Comparison of ENCODE assay signal across 8 mouse cellular contexts in genomic region chr1:192830444-192830843, GRCm38 (mm10). TPM values are rescaled to one million over a fixed set of nuclear protein-coding genes. Genes with fewer than 3 reads are reported as not detected.
A peak's percentile ranks its signal among the peaks of the same experiment; 100 is the strongest.
DNase-seq lines count a peak whose midpoint lies in the region; ATAC-seq and TF ChIP-seq lines count a peak whose summit lies in the region.

No protein-coding gene starts in this region.

- no peaks in the 10 kb centered on the region for H3K9me3 ChIP-seq in forebrain, embryonic 13.5 days (replicated peaks)
- no peaks in the 10 kb centered on the region for H3K9me3 ChIP-seq in kidney, embryonic 16.5 days (ENCODE audit: low read length)
- H3K9me3 ChIP-seq in midbrain, embryonic 16.5 days (replicated peaks; ENCODE audit: control insufficient read depth, low read length, poor library complexity, severe bottlenecking) = no peaks in the 10 kb centered on the region

- no peak for TF ChIP-seq CTCF in layer of hippocampus, adult 2 months (conservative IDR thresholded peaks at IDR 0.05)

- H3K4me1 ChIP-seq in forebrain, embryonic 13.5 days = peaks cover 36% of the 10 kb centered on the region
- peaks cover 30% of the 10 kb centered on the region for H3K4me1 ChIP-seq in kidney, embryonic 16.5 days (ENCODE audit: insufficient read depth, low read length)
- peaks cover 28% of the 10 kb centered on the region for H3K4me1 ChIP-seq in midbrain, embryonic 16.5 days (ENCODE audit: control insufficient read depth, insufficient read depth, low read length)

- DNase-seq in embryo, embryonic 11 days = peak; percentile 49
- no peak for DNase-seq in embryo, embryonic 10.5 days (ENCODE audit: low spot score)
- DNase-seq in gastrocnemius, adult 8-10 months (ENCODE audit: low spot score in 2 of 2) = no peak
- DNase-seq in left cerebral cortex, postnatal 14 days (ENCODE audit: low spot score in 2 of 2) = no peak
- DNase-seq in layer of hippocampus, adult 2 months (ENCODE audit: low spot score in 2 of 2) = no peak

- H3K27me3 ChIP-seq in forebrain, embryonic 13.5 days = peaks cover 8% of the 10 kb centered on the region; the same call in 1 of the 2 replicates
- peaks cover 18% of the 10 kb centered on the region; the same call in 1 of the 2 replicates for H3K27me3 ChIP-seq in kidney, embryonic 16.5 days (ENCODE audit: insufficient read depth, low read length)
- H3K27me3 ChIP-seq in midbrain, embryonic 16.5 days (ENCODE audit: control insufficient read depth, insufficient read depth, low read depth, low read length) = no peaks in the 10 kb centered on the region

- peak overlapping the region; percentile 11; the same call in 1 of the 2 replicates for H3K27ac ChIP-seq in forebrain, embryonic 13.5 days
- peak overlapping the region; percentile 90 for H3K27ac ChIP-seq in kidney, embryonic 16.5 days (ENCODE audit: low read length)
- peak overlapping the region; percentile 9 for H3K27ac ChIP-seq in midbrain, embryonic 16.5 days (ENCODE audit: low read length)
- no peak overlapping the region for H3K27ac ChIP-seq in layer of hippocampus, adult 2 months

- under 1% methylated on average over 6 of the region's 6 CpGs for WGBS in forebrain, embryonic 13.5 days
- WGBS in kidney, embryonic 16.5 days = 14% methylated on average over 6 of the region's 6 CpGs
- WGBS in midbrain, embryonic 16.5 days = 6% methylated on average over 6 of the region's 6 CpGs

- H3K9ac ChIP-seq in forebrain, embryonic 13.5 days = no peak overlapping the region
- 0 out of 2 replicates have a peak overlapping the region, but pooled peaks have one; percentile 34 for H3K9ac ChIP-seq in kidney, embryonic 16.5 days (replicated peaks; ENCODE audit: low read length)
- H3K9ac ChIP-seq in midbrain, embryonic 16.5 days (ENCODE audit: low read depth, low read length) = no peak overlapping the region

- no peaks in the 10 kb centered on the region for H3K36me3 ChIP-seq in forebrain, embryonic 13.5 days (ENCODE audit: poor library complexity, severe bottlenecking)
- no peaks in the 10 kb centered on the region for H3K36me3 ChIP-seq in kidney, embryonic 16.5 days (ENCODE audit: insufficient read depth, low read length)
- no peaks in the 10 kb centered on the region for H3K36me3 ChIP-seq in midbrain, embryonic 16.5 days (ENCODE audit: control insufficient read depth, insufficient read depth, low read length)

- ATAC-seq in forebrain, embryonic 13.5 days = no peak
- peak; percentile 31; the same call in 1 of the 2 replicates for ATAC-seq in kidney, embryonic 16.5 days (ENCODE audit: low FRiP score, low TSS enrichment)
- no peak for ATAC-seq in midbrain, embryonic 16.5 days

- intact Hi-C loops in left cerebral cortex, postnatal 14 days (cut with DNase I) = no loop called here

- H3K4me3 ChIP-seq in forebrain, embryonic 13.5 days = no peak overlapping the region
- H3K4me3 ChIP-seq in kidney, embryonic 16.5 days (ENCODE audit: low read length) = no peak overlapping the region
- no peak overlapping the region for H3K4me3 ChIP-seq in midbrain, embryonic 16.5 days (ENCODE audit: low read depth, low read length)
- H3K4me3 ChIP-seq in layer of hippocampus, adult 2 months = no peak overlapping the region

- H3K4me2 ChIP-seq in forebrain, embryonic 13.5 days = no peak overlapping the region
- H3K4me2 ChIP-seq in kidney, embryonic 16.5 days (replicated peaks; ENCODE audit: low read depth, low read length) = no peak overlapping the region
- H3K4me2 ChIP-seq in midbrain, embryonic 16.5 days (ENCODE audit: low read length) = no peak overlapping the region

RNA-seq across cellular contexts. Expression of gene Sertad4, which starts 25.1 kb away (rescaled TPM):
- 20.4 and 20.5 TPM in 2 replicates for polyA plus RNA-seq in forebrain, embryonic 13.5 days (2015; fragmentation: Nextera tagmentation; extraction: Ambion mirVana)
- 10.0 and 20.0 TPM in 2 replicates for polyA plus RNA-seq in kidney, embryonic 16.5 days (2015; fragmentation: Nextera tagmentation; extraction: Ambion mirVana)
- 26.3 and 27.6 TPM in 2 replicates for polyA plus RNA-seq in midbrain, embryonic 16.5 days (2015; fragmentation: Nextera tagmentation; extraction: Ambion mirVana)
- 1 to 10 TPM in 3 of 4 experiments, under 1 TPM in 1; 0.78 to 1.9 (median 1.4) TPM for total RNA-seq in gastrocnemius, adult 8-10 months (2022)
- total RNA-seq in left cerebral cortex, postnatal 14 days (2021) = 10 to 100 TPM; 19.0 to 21.4 TPM
- total RNA-seq in layer of hippocampus, adult 2 months (2021) = 10 to 100 TPM; 14.2 to 16.9 TPM

RNA-seq across cellular contexts. Expression of gene Hhat, which starts 59.4 kb away (rescaled TPM):
- polyA plus RNA-seq in forebrain, embryonic 13.5 days (2015; fragmentation: Nextera tagmentation; extraction: Ambion mirVana) = 2.6 and 3.2 TPM in 2 replicates
- 17.5 and 17.8 TPM in 2 replicates for polyA plus RNA-seq in kidney, embryonic 16.5 days (2015; fragmentation: Nextera tagmentation; extraction: Ambion mirVana)
- 3.3 and 3.4 TPM in 2 replicates for polyA plus RNA-seq in midbrain, embryonic 16.5 days (2015; fragmentation: Nextera tagmentation; extraction: Ambion mirVana)
- 1 to 10 TPM in 2 of 4 experiments, under 1 TPM in 2; 0.80 to 1.9 (median 1.2) TPM for total RNA-seq in gastrocnemius, adult 8-10 months (2022)
- total RNA-seq in left cerebral cortex, postnatal 14 days (2021) = 1 to 10 TPM; 1.2 to 1.8 TPM
- total RNA-seq in layer of hippocampus, adult 2 months (2021) = 1 to 10 TPM; 1.6 TPM

Comparison
In these comparisons a context has a peak if more than half of its experiments do, and no peak if none do; other contexts are left out.
1. RNA of gene Sertad4, which starts 25.1 kb away (total RNA-seq): 19.0 to 21.4 TPM in left cerebral cortex, postnatal 14 days and 14.2 to 16.9 TPM in layer of hippocampus, adult 2 months; 0.78 to 1.9 TPM in gastrocnemius, adult 8-10 months; every median in the first group is over 4 times any median in the second.